Mouse (Mus musculus): ENCODE measurements around the gene Rnd2. TPM values are rescaled to one million over a fixed set of nuclear protein-coding genes. Genes with fewer than 3 reads are reported as not detected.

Gene Rnd2
- polyA plus RNA-seq (2016; fragmentation: Nextera tagmentation; extraction: Ambion mirVana), result 30.5 and 31.9 TPM in 2 replicates

DNA sequence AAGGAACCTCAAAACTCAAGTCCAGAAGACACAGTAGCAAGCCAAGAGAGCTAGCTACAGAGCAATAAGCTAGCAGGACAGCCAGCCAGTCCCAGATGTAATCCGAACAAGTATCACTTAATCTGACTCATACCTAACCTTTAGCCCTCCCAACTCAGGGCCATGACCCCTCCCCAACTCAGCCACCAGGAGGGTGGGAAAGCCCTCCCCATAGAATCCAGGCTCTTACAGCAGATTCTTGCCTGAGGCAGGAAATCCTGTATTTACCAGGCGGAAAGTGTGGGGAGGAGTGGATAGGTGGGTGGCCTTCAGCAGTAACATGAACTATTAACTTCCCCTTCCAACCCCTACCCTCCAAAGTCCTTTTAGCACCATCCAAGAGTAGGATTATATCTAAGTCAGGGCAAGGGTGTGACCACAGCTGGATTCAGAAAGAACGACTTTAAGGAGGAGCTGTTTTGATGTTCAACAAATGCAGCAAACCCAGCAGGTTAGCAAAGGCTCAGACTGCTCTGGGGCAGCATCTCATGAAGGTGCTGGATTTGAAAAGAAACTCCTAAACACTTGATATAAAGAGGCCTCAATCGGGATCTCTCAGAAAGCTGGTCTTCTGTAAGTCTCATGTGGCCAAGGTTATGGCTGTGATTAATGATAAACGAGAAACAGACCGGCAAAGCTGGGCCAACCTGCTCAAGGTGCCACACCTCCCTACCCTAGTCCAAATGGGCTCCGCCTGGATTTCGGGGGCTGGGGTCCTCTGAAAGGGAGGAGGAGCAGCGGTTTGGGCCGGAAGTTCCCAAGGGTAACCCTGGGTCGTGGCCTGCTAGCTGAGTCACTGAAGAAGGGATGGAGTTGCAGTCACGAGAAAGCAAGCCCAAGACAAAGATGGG, at the start of gene Rnd2:
Gene Rnd2 (plus strand): TSS at position 789 of the 890 bp plus-strand sequence.
- H3K27ac ChIP-seq (ENCODE audit: poor library complexity, severe bottlenecking), result peak within 1 kb of the TSS; percentile 83
- no peaks in the 10 kb centered on the region for H3K9me3 ChIP-seq (replicated peaks)
- peak within 1 kb of the TSS; percentile 93 for H3K4me3 ChIP-seq
- H3K36me3 ChIP-seq, result peaks cover 32% of the 10 kb centered on the region
- peak within 1 kb of the TSS; percentile 89 for H3K9ac ChIP-seq
- H3K4me1 ChIP-seq (replicated peaks), result peaks cover 52% of the 10 kb centered on the region
- ATAC-seq (ENCODE audit: insufficient number of reproducible peaks, low FRiP score), result no peak
- peak within 1 kb of the TSS; percentile 92 for H3K4me2 ChIP-seq
- no peaks in the 10 kb centered on the region for H3K27me3 ChIP-seq (replicated peaks)
- 10% methylated on average over 12 of the region's 12 CpGs for WGBS

DNA sequence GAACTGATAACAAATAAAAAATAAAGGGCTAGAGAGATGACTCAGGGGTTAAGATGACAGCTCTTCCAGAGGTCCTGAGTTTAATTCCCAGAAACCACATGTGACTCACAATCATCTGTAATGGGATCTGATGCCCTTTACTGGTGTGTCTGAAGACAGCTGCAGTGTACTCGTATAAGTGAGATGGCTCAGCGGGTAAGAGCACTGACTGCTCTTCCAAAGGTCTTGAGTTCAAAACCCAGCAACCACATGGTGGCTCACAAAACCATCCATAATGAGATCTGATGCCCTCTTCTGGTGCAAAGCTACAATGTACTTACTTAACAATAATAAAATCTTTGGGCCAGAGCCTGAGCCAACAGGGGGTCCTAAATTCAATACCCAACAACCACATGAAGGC, 49.5 kb upstream of the Rnd2 start:
- WGBS, result 94% methylated on average over 2 of the region's 2 CpGs
- Histone ChIP-seq H3K4me1 (replicated peaks) (peaks cover 9% of the 10 kb centered on the region), H3K36me3 (peaks cover 53% of the 10 kb centered on the region), H3K4me2 (no peak overlapping the region), H3K27me3 (replicated peaks) (no peaks in the 10 kb centered on the region), H3K27ac (ENCODE audit: poor library complexity, severe bottlenecking) (no peak overlapping the region), H3K4me3 (no peak overlapping the region), H3K9me3 (replicated peaks) (no peaks in the 10 kb centered on the region), H3K9ac (no peak overlapping the region)
- no peak for ATAC-seq (ENCODE audit: insufficient number of reproducible peaks, low FRiP score)

DNA sequence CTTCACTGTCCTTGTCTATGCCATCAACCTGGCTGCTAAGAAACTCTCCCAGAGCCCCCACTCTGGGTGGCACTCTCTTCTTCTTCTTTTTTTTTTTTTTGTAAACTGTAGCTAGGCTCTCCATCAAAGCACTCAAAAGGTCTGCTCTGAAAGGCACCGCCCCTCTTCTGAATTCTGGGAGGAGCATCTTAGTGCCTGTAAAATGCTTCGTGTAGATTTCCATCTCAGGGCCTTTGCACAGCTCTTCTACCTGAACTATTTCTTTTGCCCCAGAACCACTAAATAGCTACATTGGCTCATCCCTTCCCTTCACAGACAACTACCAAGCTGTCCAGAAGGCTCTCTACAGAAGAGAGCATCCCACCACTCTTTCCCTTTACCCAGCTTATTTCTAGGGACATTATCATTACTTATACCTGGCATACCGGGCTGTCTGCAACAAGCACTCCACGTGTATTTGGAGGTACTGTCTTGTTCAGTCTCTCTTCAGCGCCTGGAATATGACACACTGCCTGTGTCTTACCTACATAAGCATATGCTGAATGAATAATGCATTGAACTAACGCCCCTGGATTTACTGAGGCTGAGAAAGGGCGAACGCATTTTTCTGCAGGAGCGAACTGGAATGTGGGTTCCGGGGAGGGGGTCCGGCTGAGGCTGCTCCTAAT, 48.2 kb upstream of the Rnd2 start:
- peak overlapping the region; percentile 94 for H3K9ac ChIP-seq
- no peaks in the 10 kb centered on the region for H3K9me3 ChIP-seq (replicated peaks)
- H3K36me3 ChIP-seq, result peaks cover 49% of the 10 kb centered on the region
- peaks cover 9% of the 10 kb centered on the region for H3K4me1 ChIP-seq (replicated peaks)
- no peaks in the 10 kb centered on the region for H3K27me3 ChIP-seq (replicated peaks)
- peak overlapping the region; percentile 56 for H3K27ac ChIP-seq (ENCODE audit: poor library complexity, severe bottlenecking)
- 2% methylated on average over 11 of the region's 11 CpGs for WGBS
- H3K4me2 ChIP-seq, result peak overlapping the region; percentile 97
- peak overlapping the region; percentile 83 for H3K4me3 ChIP-seq
- no peak for ATAC-seq (ENCODE audit: insufficient number of reproducible peaks, low FRiP score)

DNA sequence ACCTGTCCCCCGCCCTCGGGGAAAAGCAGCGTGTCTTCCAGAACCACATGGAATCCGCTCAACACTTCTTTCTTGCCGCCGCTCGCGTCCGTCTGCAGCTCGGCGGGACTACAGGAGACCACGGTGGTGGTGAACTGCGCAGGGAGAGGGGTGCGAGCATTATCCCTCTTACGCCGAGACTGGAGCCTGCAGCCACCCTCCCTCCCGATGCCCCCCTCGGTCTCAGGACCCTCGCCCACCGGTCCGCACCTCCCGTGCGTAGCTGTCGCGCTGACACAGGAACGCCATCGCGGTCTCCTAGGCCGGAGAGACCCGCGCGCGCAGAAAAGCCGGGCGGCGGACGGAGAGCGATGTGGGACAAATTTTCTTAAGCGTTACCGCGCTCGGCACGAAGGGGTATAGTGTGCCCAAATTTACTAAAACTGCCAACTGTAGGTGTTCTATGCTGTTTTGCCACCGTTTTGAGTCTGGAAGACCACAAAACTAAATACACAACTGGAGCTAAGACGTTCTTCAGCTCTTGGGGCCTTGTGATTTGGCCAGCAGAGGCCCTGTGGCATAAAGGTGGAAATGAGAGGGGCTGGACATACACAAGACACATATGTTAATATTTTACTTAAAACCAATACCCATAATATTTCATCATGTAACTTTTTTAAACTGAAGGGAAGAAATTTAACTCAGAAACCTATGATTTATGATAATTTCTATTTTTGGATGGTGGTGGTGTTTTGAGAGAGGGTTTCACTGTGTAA, 47.5 kb upstream of the Rnd2 start, which contains the start of gene Aarsd1:
Gene Aarsd1 (minus strand): TSS at position 515 of the 755 bp plus-strand sequence.
- peak; percentile 85 for ATAC-seq (ENCODE audit: insufficient number of reproducible peaks, low FRiP score)
- Histone ChIP-seq H3K4me3 (peak within 1 kb of the TSS; percentile 83), H3K27me3 (replicated peaks) (no peaks in the 10 kb centered on the region), H3K4me2 (peak within 1 kb of the TSS; percentile 97), H3K4me1 (replicated peaks) (peaks cover 15% of the 10 kb centered on the region), H3K9ac (peak within 1 kb of the TSS; percentile 94), H3K27ac (ENCODE audit: poor library complexity, severe bottlenecking) (peak within 1 kb of the TSS; percentile 56), H3K36me3 (peaks cover 49% of the 10 kb centered on the region), H3K9me3 (replicated peaks) (no peaks in the 10 kb centered on the region)
- WGBS, result under 1% methylated on average over 45 of the region's 45 CpGs

DNA sequence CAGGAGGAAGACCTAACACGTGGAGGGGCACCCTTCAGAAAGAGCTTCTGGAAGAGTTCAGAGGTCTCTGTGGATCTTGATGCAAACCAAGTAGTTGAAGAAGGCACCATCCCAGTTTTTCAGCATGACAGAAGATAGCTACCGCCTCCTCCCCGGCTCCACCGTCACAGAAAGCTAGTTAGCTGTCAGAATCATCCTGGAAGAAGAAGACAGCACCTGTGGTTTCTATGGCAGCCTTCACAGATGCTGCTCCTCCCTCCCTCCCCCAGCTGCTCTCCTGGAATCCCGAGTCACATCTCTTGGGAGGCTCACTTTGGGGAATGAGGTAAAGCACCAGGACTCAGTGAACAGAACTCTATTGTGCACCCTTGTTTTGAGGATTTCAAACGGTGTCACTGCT, 45.8 kb upstream of the Rnd2 start:
- ATAC-seq (ENCODE audit: insufficient number of reproducible peaks, low FRiP score), result no peak
- peaks cover 22% of the 10 kb centered on the region for H3K4me1 ChIP-seq (replicated peaks)
- H3K4me2 ChIP-seq, result no peak overlapping the region
- no peak overlapping the region for H3K4me3 ChIP-seq
- H3K9ac ChIP-seq, result no peak overlapping the region
- H3K27me3 ChIP-seq (replicated peaks), result no peaks in the 10 kb centered on the region
- H3K27ac ChIP-seq (ENCODE audit: poor library complexity, severe bottlenecking), result no peak overlapping the region
- H3K36me3 ChIP-seq, result peaks cover 32% of the 10 kb centered on the region
- WGBS, result 50% methylated on average over 6 of the region's 6 CpGs
- H3K9me3 ChIP-seq (replicated peaks), result no peaks in the 10 kb centered on the region

DNA sequence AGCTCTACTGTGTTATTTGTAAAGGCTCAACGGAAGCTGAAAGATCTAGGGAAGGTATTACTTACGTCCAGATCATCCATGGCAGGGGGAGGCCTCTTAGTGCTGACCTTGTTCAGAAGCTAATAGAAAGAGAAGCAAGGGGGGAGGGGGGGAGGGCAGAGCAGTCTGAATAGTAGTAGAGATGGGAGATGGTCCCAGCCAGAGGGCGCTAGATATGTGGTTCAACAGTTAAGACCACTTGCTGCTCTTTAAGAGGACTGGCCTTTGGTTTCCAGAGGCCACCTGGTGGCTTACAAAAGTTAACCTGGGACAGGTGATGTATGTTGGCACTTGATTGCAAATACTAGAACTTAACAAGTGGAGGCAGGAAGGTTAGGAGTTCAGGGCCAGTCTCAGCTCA, 45.2 kb upstream of the Rnd2 start:
- H3K4me3 ChIP-seq, result no peak overlapping the region
- H3K27ac ChIP-seq (ENCODE audit: poor library complexity, severe bottlenecking), result no peak overlapping the region
- no peak overlapping the region for H3K4me2 ChIP-seq
- peaks cover 30% of the 10 kb centered on the region for H3K36me3 ChIP-seq
- ATAC-seq (ENCODE audit: insufficient number of reproducible peaks, low FRiP score), result no peak
- 39% methylated on average over 3 of the region's 3 CpGs for WGBS
- no peaks in the 10 kb centered on the region for H3K27me3 ChIP-seq (replicated peaks)
- H3K9me3 ChIP-seq (replicated peaks), result no peaks in the 10 kb centered on the region
- H3K9ac ChIP-seq, result no peak overlapping the region
- H3K4me1 ChIP-seq (replicated peaks), result peaks cover 22% of the 10 kb centered on the region

DNA sequence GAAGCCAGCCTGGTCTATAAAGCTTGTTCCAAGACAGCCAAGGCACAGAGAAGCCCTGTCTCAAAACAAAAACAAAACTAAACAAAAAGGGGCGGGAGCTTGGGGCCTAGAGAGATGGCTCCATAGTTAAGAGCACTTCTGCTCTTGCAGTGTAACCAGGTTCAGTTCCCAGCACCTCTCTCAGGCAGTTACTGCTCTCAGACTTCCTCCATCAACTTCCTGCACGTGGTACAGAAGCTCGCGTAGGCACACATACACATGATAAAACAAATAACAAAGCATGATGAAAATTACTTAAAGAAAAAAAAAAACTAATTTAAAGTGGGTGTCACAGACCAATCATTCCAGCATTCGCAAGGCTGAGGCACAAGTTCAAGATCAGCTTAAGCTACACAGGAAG, 44.7 kb upstream of the Rnd2 start:
- no peak for ATAC-seq (ENCODE audit: insufficient number of reproducible peaks, low FRiP score)
- H3K9me3 ChIP-seq (replicated peaks), result no peaks in the 10 kb centered on the region
- WGBS, result 91% methylated on average over 5 of the region's 5 CpGs

DNA sequence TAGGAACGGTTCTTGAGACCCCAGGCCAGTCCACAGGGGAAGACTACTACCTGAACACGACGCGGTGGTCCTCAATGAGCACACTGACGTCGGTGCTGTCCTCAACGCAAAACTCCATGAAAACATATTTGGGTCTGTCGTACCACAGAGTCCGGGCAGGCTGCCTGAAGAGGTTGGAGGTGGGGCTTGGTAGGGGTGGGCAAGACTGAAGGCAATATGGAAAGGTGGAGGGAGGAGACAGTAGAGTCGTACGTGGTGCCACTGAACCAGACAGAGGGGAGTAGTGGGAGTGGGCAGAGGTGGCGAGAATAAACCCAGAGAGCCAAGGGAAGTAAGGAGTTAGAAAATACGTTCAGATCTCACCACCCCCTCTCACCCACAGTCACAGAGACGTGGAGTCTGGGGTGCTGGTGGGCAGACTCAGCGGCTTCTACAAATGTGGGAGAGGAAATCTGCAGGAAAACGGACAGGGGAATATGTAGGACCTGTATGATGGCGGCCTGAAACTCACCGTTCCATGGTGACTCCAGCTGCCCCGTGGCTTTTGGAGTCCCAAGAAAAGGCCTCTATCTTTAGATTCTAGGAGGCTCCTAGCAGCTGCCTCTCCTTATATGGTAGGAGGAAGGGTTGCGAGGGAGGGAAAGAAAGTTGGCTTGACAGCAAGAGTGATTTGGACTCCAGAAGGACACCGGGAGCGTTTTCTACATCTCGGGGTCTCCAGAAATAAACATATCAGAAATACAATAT, 40.5 kb upstream of the Rnd2 start, which contains the start of gene Gm27029:
Gene Gm27029 (minus strand): TSS at position 692 of the 747 bp plus-strand sequence.
- ATAC-seq (ENCODE audit: insufficient number of reproducible peaks, low FRiP score), result peak; percentile 63
- Histone ChIP-seq H3K9ac (peak within 1 kb of the TSS; percentile 83), H3K27ac (ENCODE audit: poor library complexity, severe bottlenecking) (peak within 1 kb of the TSS; percentile 96), H3K4me1 (replicated peaks) (peaks cover 29% of the 10 kb centered on the region), H3K36me3 (peaks cover 25% of the 10 kb centered on the region), H3K4me3 (peak within 1 kb of the TSS; percentile 89), H3K4me2 (peak within 1 kb of the TSS; percentile 98), H3K9me3 (replicated peaks) (no peaks in the 10 kb centered on the region), H3K27me3 (replicated peaks) (no peaks in the 10 kb centered on the region)
- WGBS, result 2% methylated on average over 23 of the region's 23 CpGs

More for the DNA sequence above, 44.7 kb upstream of the Rnd2 start:
- H3K9ac ChIP-seq, result no peak overlapping the region
- no peaks in the 10 kb centered on the region for H3K27me3 ChIP-seq (replicated peaks)
- H3K4me3 ChIP-seq, result no peak overlapping the region
- H3K36me3 ChIP-seq, result peaks cover 30% of the 10 kb centered on the region
- peaks cover 22% of the 10 kb centered on the region for H3K4me1 ChIP-seq (replicated peaks)
- no peak overlapping the region for H3K27ac ChIP-seq (ENCODE audit: poor library complexity, severe bottlenecking)
- H3K4me2 ChIP-seq, result no peak overlapping the region

DNA sequence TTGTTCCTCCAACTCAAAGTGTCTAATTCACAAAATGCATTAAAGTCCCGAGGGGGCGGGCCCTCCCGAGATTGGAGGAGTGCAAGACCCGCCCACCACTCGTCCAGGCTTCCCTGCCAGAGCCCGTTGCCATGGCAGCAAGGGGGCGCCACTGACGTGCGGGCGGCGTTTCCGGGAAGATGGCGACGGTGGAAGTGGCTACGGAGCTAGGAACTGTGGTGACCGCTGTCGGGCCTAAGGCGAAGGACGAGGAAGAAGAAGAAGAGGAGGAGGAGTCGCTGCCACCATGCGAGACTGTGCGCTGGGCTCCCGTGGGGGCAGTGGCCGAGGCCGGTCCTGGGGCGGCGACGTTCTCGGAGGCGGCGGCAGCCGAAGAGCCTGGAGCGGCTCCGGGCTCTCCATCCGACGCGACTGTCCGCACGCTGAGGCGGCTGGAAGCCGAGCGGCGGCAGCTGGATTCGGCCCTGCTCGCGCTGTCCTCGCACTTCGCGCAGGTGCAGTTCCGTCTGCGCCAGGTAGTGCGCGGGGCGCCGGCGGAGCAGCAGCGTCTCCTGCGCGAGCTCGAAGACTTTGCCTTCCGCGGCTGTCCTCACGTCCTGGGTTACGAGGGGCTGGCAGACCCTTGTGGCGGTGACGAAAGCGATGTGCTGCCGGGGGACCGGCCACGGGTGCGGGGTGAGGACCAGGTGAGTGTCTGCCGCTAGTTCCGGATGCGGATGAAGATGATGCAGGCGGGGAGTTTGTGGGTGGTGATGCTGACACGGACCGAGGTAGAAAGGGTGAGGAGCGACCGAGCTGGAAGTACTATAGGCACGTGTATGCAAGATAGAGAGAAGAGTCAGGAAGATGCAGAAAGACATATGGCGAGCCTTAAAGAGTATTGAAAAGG, 39.6 kb upstream of the Rnd2 start, which contains the start of the genes Rundc1 and Ptges3l:
Gene Rundc1 (plus strand): TSS at position 161 of the 889 bp plus-strand sequence.
Gene Ptges3l (minus strand): TSS at position 409 of the 889 bp plus-strand sequence.
- H3K27me3 ChIP-seq (replicated peaks), result no peaks in the 10 kb centered on the region
- peak within 1 kb of the TSS; percentile 98 for H3K4me2 ChIP-seq
- peak within 1 kb of the TSS; percentile 83 for H3K9ac ChIP-seq
- under 1% methylated on average over 77 of the region's 81 CpGs for WGBS
- peak within 1 kb of the TSS; percentile 96 for H3K27ac ChIP-seq (ENCODE audit: poor library complexity, severe bottlenecking)
- no peaks in the 10 kb centered on the region for H3K9me3 ChIP-seq (replicated peaks)
- peak; percentile 90 for ATAC-seq (ENCODE audit: insufficient number of reproducible peaks, low FRiP score)
- H3K36me3 ChIP-seq, result peaks cover 27% of the 10 kb centered on the region
- H3K4me1 ChIP-seq (replicated peaks), result peaks cover 29% of the 10 kb centered on the region
- H3K4me3 ChIP-seq, result peak within 1 kb of the TSS; percentile 89

Measured in heart, embryonic 12.5 days (tissue).